Mouse (Mus musculus) adrenal gland, postnatal 36 days (tissue): Measurements from ENCODE around the gene Alk. TPM values are rescaled to one million over a fixed set of nuclear protein-coding genes. Genes with fewer than 3 reads are reported as not detected.

ENCODE experiments used
- DNase-seq, 2 experiments: peaks; one replicate each; pipeline ENCODE4 v3.0.0; 2021; ENCODE audit warnings: mixed read lengths in 1 of 2
- total RNA-seq, 2 experiments: library from RNA; stranded (reverse); gene quantifications; 2 replicates each; pipeline ENCODE4 v1.2.3; 2021

The Alk gene
- total RNA-seq, 2 experiments from 2014 or later = not detected

GRCm38 (mm10) chr17:72144461-72144860, 460.0 kb downstream of the Alk start:
- DNase-seq = no peak

GRCm38 (mm10) chr17:72132140-72132911, 472.1 kb downstream of the Alk start:
- DNase-seq = no peak

- no peak for DNase-seq
Observed at GRCm38 (mm10) chr17:72121660-72122059, 482.8 kb downstream of the Alk start.

GRCm38 (mm10) chr17:72120278-72120677, 484.1 kb downstream of the Alk start:
- DNase-seq = no peak

- DNase-seq = no peak
Observed at GRCm38 (mm10) chr17:72118376-72118775, 486.1 kb downstream of the Alk start.

GRCm38 (mm10) chr17:72115271-72115944, 489.0 kb downstream of the Alk start:
- no peak for DNase-seq

- no peak for DNase-seq
Observed at GRCm38 (mm10) chr17:72112004-72112403, 492.4 kb downstream of the Alk start.

GRCm38 (mm10) chr17:72111528-72111927, 492.9 kb downstream of the Alk start:
- no peak for DNase-seq

GRCm38 (mm10) chr17:72087261-72087703, 517.1 kb downstream of the Alk start:
- no peak for DNase-seq

GRCm38 (mm10) chr17:72081396-72081795, 523.0 kb downstream of the Alk start:
- DNase-seq = no peak

- DNase-seq = no peak
Observed at GRCm38 (mm10) chr17:72076306-72076921, 528.0 kb downstream of the Alk start.

GRCm38 (mm10) chr17:72071871-72072270, 532.6 kb downstream of the Alk start:
- no peak for DNase-seq

- no peak for DNase-seq
Observed at GRCm38 (mm10) chr17:72068176-72068575, 536.3 kb downstream of the Alk start.

- DNase-seq = no peak
Observed at GRCm38 (mm10) chr17:72062978-72063377, 541.4 kb downstream of the Alk start.

- DNase-seq = no peak
Observed at GRCm38 (mm10) chr17:72059312-72059711, 545.1 kb downstream of the Alk start.

GRCm38 (mm10) chr17:72045671-72046070, 558.8 kb downstream of the Alk start:
- DNase-seq = no peak

GRCm38 (mm10) chr17:72043667-72044390, 560.6 kb downstream of the Alk start:
- no peak for DNase-seq

GRCm38 (mm10) chr17:72043001-72043666, 561.3 kb downstream of the Alk start:
- no peak for DNase-seq

- DNase-seq = no peak
Observed at GRCm38 (mm10) chr17:72039176-72039948, 565.1 kb downstream of the Alk start.

- DNase-seq = no peak
Observed at GRCm38 (mm10) chr17:72038371-72038770, 566.1 kb downstream of the Alk start.

GRCm38 (mm10) chr17:72030672-72031071, 573.8 kb downstream of the Alk start:
- DNase-seq = no peak
